Mouse (Mus musculus): ENCODE data around the gene Skap1.

The Skap1 gene

DNA sequence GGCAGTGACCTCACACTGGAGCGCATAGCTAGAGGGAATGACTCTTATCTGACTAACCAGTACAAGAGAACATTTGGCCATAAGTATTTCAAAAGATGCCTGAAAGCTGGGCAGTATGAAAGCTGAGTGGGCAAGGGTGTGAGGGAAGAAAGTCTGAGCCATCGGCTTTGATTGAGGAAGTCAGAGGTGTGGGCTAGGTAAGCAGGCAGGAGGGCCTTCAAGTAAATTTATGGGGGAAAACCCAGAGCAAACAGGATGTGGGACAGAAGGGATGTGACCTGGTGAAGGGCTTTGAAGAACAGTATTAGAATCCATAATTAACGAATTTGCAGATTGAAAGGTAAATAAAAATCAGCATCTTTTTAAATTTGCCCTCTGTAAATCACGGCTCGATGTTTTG is 95.8 kb downstream of the Skap1 start:
- no peak for DNase-seq (ENCODE audit: low spot score in 2 of 2)

DNA sequence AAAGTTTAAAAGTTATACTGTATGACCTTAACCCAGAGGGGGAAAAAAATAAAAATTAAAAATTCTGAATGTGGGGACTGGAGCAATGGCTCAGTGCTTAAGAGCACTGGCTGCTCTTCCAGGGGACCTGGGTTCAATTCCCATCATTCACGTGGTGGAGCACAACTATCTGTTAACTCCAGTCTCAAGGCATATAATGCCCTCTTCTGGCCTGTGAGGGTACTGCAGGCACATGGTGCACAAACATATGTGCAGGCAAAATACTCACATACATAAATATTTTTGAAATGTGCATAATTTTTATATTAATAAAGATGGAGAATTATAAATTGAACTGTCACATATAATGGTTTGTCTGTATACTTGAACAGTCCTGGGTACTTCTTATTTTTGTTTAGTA is 99.7 kb downstream of the Skap1 start:
- DNase-seq (ENCODE audit: low spot score in 2 of 2): no peak

DNA sequence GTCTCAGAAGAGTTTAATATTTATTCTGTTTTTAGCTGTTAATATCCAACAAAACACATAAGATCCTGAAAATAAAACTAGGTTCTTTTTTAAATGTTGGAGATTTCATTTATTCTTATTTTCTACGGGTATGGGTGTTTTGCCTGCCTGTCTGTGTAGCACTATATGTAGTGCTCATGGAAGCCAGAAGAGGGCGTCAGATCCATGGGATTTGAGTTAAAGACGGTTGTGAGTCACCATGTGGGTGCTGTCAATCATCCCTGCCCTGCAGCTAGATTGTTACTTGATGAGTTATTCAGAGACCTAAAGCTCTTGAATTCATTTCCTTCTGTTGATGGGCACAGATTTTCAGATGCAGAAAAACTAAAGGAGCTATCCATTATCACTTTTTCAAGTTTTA is 108.1 kb downstream of the Skap1 start:
- no peak for DNase-seq (ENCODE audit: low spot score in 2 of 2)

DNA sequence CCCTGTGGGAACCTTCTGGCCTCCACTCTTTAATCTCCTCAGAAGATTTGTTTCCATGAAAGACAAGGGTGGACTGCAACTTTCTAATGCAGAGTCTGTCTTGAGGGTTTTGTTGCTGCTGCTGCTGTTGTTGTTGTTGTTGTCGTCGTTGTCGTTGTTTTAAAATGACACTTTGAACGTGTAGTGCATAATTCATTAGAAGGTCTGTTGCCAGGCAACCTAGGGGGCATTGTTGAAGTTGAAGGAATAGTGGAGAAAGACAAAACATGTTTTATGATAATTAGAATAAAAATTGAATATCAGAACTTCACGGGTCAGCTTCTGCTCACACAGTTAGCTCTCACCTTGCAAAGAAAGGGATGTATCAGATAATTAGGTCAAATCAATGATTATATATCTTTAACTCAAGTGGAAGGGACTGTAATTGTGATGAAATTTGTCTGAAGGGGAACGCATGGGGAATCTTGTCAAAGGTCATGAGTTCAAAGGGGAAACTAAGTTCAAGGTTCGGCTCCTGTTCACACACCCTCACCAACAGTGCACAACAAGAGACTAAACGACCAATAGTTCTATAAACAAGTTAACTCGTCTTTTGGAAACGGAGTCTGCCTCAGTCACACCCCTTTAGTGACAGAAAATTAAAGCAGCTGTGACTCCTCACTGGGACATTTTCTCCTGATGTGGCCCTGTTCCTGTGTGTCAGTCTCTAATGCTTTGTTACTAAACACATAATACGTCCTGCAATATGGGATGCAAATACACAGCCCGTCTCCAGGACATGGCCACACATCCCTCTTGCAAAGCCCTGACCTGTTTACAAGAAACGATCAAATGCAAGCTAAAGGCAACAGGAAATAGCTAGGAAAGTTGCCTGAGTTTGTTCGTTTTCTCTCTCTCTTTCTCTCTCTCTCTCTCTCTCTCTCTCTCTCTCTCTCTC is 112.4 kb downstream of the Skap1 start:
- DNase-seq (ENCODE audit: low spot score in 2 of 2): no peak

DNA sequence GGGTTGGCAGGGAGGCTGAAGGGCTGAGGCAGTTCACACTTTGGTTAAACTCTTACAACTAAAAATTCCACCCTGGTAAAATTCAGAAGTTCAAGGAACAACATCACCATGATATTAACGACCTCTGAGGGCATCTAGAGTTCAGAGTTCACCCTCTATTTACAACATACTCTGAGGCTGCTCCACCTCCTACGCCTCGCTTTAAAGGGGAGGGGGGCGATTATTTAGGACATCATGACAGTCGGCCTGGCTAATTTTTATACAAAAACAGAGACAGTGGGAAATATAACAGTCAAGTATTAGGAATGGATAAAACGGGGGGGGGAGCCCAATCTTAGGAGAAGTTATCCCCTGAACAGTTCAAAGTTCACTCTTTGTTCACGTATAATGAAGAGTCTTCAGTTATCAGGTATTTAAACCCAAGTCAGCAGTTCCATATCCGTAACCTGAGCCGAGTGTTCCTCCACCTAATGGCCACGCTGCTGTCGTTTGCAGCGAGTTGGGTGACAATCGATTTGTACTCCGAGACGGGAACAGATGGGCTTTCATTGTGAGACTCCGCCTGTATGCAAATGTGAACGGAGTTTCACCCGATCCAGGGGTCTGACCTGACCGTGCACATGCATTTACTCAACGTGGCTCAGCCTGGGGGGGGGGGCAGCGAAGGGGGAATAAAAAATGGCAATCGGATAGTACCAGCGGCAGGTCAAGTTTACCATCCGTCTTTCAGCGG is 114.3 kb downstream of the Skap1 start:
- DNase-seq (ENCODE audit: low spot score in 2 of 2): no peak

DNA sequence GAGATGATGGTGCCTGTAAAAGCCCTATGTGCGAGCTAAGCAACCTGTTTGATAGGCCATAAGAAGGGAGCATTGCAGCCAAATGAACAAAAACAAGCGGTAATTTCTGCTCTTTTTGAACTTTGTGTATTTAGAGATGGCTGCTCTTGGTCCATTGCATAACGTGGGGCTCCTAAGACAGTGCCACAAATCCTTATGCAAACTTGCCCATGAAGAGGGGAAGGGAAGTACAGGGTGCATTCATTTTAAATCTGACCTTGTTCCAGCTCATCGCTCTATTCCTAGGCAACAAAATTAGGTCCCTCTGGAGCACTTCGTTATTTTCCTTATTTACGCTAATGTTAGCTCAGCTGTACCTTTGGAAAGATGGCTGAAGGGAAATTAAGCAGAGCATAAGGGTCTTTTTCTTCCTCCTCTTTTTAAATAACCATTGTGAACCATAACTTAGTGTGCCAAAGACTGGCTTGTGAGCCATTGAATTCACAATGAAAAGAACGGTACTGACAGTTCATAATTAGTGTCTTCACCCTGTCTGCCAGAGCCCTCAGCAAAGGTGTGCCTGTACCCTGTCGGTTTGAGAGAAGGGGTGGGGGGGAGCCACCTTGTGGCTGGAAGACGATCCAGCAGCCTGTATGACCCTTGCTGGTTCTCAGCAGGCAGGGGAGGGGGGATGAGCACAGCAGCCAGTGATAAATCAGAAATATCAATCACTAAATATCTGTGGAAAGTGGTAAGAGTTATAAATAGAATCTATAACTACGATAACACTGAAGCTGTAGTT is 117.4 kb downstream of the Skap1 start:
- DNase-seq (ENCODE audit: low spot score in 2 of 2): no peak

DNA sequence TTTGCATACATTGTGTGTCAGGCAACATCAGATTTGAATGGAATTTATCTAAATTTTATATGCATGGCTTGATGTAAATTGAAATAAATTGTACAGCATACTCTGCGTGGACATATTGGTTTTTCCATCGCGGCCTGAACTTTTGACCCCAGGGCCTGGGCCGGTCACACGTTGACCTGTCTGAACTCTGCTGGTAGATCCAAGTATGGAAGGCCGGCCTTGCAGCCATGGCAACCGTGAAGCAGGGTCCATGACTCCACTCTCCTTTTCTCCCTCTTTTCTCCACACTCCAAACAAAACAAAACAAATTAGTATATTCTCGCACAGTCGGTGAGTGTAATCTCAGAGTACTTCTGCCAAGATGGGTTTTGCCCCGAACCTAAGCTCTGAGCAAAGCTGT is 118.2 kb downstream of the Skap1 start:
- no peak for DNase-seq (ENCODE audit: low spot score in 2 of 2)

DNA sequence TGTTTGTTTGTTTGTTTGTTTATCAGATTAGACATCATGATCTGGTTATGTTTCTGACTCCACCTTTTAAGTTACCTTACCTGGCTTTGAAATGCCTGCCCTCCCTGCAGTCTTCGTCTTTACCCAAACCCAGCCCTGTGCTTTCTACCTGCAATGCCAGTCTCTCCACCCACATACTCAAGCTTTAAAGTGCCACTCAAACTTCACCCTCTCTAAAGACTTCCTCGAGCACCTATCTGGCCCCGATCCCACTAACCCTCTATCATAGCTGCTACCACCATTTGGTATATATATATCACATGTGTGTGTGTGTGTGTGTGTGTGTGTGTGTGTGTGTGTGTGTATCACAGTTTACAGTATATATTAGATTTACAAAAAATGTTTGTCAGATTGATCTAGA is 125.4 kb downstream of the Skap1 start:
- DNase-seq (ENCODE audit: low spot score in 2 of 2): no peak

DNA sequence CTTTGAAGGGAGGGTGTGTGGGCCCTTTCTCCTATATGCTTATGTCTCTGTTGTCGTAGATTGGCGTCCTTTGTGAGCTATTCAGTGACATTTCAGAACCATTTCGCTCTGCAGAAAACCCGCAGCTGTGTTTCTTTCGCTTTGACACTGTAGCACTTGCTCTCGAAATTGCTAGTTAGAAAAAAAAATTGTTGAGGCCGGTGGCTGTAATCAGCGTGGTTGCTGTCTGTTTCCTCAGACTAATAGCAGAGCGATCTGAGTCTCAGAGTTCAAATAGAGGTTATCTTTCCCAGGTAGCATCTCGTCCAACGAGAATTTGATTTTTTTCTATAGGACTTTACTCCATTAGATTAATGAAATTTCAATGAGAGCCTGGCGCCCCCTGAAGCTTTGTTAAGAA is 131.5 kb downstream of the Skap1 start:
- DNase-seq (ENCODE audit: low spot score in 2 of 2): no peak

DNA sequence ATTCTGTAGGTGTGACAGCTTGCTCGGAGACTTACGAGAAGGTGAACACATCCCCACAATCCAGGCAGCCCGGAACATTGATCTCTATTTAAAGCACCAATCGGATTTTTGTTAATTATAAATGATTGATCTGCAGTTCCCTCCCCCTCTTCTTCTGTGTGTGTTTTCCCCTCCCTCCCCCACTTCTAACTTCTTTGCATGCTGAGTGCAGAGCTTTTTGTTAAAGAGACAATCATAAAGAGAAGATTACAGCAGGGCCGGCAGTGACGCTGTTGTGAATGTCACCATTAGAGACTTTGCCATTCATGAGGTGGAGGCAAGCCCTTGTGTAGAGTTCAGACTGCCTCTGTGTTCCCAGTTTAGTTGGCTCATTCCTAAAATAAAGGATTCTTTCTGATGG is 131.9 kb downstream of the Skap1 start:
- DNase-seq (ENCODE audit: low spot score in 2 of 2): no peak

DNA sequence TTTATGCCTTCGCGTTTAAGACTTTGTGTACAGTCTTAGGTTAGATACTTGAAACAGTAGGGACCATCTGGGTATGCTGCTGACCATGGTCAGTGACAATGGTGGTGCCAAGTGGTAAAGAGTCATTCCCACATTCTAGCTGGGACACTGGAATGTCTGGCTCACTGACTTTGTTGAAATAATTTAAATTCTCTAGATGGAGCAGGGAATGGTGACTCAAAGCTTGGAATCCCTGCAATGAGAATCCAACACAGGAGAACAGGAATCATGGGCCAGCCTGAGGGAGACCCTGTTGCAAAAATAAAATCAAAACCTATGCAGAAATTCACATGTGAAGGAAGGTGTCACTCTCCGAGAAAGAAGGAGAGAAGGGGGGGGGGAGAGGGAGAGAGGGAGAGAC is 138.4 kb downstream of the Skap1 start:
- DNase-seq (ENCODE audit: low spot score in 2 of 2): no peak

DNA sequence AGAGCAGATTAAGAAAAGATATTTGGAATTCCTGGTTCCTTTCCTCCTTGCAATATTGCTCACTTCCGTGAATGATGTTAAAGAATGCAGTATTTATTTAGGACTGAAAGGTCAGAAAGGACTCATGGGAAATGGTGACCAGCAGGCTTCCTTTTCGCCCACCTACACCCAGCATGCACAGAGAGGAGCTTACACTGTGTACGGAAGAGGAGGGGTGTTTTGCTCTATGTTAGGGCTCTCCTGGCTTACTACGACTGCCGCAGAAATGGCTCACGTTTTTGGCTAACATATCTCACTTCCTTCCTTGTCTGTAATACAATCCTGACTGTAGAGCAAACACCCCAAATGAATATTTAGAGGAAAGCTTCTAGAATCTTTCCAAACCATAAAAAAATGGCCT is 139.9 kb downstream of the Skap1 start:
- DNase-seq (ENCODE audit: low spot score in 2 of 2): no peak

DNA sequence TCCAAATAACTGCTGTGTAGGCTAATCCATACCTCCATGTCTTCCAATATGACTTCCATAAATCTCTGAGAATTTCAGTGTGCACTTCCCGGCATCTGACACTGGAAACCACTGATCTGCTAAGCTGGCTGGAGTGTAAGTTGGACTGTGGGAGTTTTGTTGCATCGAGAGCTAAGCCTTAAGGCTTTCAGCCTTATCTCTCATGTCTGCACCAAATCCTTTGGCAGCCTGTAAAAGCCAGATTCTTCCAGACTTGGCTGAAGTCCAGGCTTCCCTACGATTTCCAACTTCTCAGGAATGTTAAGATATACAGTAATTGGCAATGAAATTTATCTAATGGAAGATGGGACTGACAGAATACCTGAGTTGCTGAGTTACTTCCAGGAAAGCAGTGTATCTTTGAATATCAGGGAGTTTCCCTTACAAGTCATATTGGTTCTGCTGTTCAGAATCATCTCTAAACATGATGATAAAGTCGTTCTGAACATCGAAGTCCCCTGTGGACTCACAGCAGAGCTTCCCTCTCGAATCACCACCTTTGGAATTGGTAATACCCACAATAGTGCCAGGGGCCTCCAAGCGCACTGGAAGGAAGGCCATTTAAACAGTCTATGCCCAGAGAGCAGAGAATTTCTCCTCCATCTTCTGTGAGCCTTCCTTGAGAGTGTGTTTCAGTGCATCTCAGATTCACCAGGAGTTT is 140.5 kb downstream of the Skap1 start:
- no peak for DNase-seq (ENCODE audit: low spot score in 2 of 2)

DNA sequence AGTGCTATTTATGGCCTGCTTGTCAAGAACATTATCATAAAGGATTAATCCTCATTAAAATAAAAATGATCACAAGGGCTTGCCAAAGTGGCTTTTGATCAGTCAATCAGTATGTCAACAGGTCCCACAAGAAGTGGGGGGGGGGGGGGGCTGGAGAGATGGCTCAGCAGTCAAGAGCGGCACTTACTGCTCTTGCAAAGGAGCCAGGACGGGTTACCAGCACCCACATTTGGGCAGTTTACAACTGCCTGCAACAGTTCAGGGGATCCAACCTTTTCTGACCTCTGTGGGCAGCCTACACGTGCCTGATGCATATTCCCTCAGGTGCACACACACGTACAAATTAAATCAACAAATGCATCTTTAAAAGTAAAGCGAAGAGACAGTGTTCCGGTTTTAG is 141.1 kb downstream of the Skap1 start:
- DNase-seq (ENCODE audit: low spot score in 2 of 2): no peak

DNA sequence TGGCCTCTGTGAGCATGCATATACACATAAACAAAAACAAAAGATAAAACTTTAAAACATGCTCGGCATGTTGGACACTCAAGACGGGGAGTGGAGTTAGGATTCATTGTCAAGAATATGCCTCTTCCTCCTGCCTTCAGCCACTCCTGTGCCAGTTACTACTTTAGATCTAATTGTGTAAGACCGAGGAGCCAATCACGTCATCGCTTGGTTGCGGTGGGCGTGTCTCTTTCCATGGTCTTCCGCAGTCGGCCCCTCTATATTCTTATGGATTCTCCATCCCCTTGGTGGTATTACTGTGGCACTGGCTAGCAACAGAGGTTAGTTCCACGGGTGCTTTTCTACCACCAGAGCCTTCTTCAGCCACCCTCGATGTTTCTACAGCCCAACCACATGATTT is 148.2 kb downstream of the Skap1 start:
- DNase-seq (ENCODE audit: low spot score in 2 of 2): no peak

DNA sequence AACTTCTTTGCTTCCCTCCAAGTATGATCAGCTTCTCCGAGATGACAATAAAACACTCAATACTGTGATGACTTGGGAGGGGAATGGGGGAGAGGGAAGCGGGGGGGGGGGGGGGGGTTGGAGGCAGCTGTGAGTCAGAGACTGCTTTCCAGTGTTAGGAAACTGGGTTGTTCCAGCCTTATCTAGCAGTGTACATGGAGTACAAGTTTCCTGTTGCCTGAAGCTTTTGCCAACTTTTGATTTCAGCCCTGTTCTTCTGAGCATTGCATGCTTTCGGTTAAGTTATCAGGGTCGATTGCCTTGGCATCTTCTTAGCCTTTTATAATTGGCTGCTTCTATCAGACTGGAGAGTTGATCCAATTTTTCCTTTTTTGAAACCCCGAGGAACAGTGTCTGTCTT is 152.4 kb downstream of the Skap1 start:
- DNase-seq (ENCODE audit: low spot score in 2 of 2): no peak

DNA sequence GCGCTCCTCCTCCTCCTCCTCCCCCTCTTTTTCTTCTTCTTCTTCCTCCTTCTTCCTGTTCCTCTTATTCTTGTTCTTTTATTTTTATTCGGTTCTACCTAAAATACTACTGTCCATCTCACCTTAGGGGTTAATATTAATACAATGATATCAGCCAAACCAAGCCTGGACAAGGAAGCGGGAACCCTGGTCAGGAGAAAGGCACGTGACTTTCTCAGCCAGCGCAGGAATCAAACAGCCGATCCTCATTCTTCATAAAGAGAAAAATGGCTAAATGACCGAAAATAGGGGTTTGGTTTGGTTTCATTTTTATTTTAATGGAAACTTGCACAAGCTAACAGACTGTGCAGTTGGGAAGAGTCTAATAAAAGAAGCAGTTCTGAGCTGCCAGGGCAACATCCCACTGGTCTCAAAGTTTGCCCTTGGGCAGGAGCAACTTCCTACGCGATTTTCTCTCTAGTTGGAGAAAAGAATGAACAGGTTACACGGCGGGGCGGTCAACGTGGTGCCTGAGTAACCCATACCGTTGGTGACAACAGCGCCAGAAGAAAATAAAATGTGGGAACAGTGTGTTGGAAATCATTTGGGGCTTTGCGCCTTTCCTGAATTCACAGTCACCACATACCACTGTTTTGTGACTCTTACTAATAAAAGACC is 154.5 kb downstream of the Skap1 start:
- no peak for DNase-seq (ENCODE audit: low spot score in 2 of 2)

DNA sequence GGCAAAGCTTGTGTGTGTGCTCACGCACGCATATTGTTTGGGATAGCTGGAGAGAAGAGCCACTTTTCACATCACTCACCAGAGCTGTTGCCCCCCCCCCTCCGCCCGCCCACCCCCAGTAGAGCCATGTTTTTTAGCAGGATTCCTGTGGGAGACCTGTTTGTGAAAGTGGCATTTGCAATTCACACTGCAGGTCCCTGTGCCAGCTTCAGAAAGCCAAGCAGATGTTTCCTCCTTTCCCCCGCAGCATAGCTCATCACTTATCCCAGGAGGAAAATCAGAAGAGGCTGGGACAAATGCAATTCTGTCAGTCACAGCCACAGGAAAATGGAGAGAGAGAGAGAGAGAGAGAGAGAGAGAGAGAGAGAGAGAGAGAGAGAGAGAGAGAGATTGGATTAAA is 155.2 kb downstream of the Skap1 start:
- DNase-seq (ENCODE audit: low spot score in 2 of 2): no peak

DNA sequence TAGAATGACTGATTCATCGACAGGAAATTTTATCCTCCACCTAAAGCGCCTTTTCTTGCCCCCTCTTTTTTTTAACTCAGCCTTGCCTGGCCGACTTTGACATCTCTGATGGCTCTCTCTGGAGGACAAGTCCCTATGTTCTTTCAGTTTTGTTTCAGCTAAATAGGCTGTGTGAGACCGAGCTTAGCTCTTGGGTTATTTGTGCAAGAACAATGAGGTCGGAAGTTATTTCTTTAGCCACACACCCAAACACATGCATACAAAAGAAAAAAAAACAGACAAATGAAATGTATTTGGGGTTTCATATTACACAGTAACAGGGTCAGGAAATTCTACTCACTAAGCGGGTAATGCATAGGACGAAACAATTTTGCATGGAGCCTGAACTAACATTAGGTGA is 155.6 kb downstream of the Skap1 start:
- no peak for DNase-seq (ENCODE audit: low spot score in 2 of 2)

DNA sequence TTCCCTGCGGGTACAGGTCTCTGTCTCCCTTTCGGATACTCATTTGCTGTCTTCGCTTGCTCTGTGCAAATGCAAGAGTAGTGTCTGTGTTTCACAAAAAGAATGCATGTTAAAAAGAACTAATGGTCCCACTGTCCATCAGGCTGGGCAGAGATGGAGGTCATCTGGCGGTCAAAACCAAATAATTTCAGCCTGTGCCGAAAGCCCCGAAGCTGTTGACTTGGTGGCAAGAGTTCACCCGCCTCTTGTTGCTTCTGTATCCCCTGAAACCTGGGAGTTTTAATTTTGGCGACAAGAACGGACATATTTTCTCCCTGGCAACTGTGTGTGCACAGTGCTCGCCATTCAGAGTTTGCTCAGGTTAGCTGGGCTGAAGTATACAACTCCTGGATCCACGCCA is 156.3 kb downstream of the Skap1 start:
- no peak for DNase-seq (ENCODE audit: low spot score in 2 of 2)

DNA sequence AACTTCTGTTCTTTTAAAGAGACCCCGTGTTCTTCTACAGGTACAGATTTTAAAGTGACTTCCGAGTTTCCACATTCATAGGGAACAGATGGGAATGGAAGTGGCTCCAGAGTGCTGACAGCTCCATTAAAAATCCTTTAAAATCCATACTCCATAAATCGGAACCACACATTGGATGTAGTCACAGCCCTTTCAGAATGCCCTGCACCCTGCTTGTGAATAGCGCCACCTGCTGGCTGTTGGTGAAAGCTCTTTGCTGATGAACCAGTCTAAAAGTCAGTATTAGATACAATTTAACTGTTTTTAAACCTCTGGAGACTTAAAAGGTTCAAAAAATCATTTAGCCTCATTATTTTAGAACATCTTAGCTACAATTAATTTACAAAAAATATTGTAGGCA is 156.8 kb downstream of the Skap1 start:
- DNase-seq (ENCODE audit: low spot score in 2 of 2): peak; percentile 60 to 65

All from frontal cortex, postnatal 25 days (tissue).